Mouse (Mus musculus) CH12F3 (cell line): ENCODE data around the gene Oosp2.

Source experiments
- in situ Hi-C: fragments of 300-500 bp; cut with MboI; formaldehyde crosslinking; loops from 2 replicates; pipeline ENCODE4 v1.14.3; 2020; ENCODE audit warnings: low sequenced_read_pairs

Gene Oosp2

DNA sequence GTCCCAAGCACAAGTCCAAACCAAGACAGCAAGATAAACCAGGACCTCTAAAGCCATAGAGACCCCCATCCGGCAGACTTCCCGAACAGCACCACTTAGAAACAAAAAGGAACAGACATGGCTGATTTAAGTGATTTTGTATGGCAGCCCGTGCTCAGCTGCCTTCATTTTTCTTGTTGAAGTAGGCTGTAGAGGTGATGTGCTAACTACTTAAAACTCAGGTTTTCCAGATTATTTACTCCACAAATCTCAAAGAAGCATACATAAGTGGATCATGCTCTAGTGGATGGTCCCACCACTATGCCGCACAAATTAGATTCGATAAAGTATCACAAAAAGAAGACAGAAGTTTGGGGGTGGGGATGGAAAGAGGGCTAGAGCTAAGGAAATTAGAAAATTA lies at the start of gene Oosp2:
Gene Oosp2, minus strand, starts transcription at position 101 of the 400 bp plus-strand sequence.
- in situ Hi-C loops = no loop called here

DNA sequence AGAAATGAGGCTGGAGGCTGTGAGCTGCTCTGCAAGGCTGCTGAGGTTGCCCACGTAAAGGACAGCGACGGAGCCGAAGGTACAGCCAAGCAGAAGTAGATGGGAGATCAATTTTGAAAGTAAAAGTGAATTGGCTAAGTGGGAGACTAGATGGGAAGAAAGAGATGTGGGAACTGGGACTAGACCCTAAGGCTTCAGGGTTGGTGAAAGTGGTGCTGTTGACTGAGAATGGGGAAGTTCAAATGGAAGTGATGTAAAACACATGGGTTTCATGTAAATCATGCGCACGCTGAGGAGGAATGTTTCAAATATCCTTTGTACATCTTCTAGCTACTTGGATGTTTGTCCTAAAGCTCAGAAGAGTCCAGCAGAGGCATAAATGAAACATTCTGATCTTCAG lies 38.0 kb upstream of the Oosp2 start:
- in situ Hi-C loops = no loop called here

DNA sequence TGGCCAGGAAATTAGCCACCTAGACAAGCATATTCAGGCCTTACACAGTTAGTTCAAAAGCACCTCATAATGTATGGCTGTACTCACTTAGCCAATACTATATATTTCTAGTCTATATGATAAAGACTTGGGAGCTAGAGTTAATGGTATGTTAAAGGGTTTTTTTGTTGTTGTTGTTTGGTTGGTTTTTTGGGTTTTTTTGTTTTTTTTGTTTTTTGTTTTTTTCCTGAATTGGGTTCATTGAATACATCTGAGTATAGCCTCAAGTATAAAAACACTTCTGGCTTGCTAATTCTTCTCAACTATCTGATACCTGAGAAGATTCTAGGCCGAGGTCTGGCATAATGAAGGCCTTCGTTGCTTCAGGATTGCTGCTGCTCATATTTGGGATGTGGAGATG lies 36.4 kb upstream of the Oosp2 start, which contains the start of gene Oosp3:
Gene Oosp3, plus strand, starts transcription at position 301 of the 400 bp plus-strand sequence.
- in situ Hi-C loops = no loop called here

DNA sequence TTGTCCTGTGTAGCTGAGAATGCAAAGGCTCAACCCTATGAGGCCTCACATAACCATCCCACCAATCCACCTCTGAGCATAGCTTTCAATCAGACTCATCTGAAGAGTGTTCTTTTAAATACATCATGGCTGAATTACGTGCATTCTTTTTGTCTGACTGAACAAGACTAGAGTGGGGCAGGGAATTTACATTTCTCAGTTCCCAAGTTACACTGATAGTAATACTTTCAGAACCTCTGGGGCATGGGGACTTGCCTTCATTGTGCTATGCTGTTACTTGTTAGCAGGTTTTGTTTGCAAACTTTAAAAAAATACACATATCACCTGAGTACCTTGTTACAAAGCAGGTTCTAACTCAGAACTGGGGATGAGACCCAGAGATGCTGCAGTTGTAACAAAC lies 31.1 kb upstream of the Oosp2 start:
- in situ Hi-C loops = no loop called here

DNA sequence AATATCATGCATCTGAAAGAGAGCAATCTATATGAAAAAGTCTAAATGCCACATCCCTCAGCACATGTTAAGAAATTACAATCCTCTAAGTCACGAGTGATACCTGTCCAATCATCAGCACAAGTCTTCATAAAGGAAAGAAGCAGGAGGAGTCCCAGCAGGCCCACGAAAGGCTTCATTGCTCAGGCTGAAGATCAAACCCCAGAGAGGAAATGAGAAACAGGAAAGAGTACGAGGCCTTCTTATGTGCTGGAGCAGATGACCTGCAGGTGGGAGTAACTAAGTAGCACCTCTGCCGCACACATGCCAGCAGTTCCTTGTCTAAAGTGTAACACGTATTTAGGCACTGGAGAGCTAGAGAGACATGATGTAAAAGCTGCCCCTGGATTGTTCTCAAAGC lies 30.5 kb upstream of the Oosp2 start, which contains the start of gene Oosp1:
Gene Oosp1, minus strand, starts transcription at position 312 of the 400 bp plus-strand sequence.
- in situ Hi-C loops = no loop called here

DNA sequence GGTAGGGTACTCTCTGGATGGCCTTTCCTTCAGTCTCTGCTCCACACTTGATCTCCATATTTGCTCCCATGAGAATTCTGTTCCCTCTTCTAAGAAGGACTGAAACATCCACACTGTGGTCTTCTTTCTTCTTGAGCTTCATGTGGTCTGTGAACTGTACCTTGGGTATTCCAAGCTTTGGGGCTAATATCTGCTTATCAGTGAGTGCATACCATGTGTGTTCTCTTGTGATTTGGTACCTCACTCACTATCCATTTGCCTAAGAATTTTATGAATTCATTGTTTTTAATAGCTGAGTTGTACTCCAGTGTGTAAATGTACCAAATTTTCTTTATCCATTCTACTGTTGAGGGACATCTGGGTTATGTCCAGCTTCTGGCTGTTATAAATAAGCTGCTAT lies 1.2 kb upstream of the Oosp2 start:
- in situ Hi-C loops = no loop called here

DNA sequence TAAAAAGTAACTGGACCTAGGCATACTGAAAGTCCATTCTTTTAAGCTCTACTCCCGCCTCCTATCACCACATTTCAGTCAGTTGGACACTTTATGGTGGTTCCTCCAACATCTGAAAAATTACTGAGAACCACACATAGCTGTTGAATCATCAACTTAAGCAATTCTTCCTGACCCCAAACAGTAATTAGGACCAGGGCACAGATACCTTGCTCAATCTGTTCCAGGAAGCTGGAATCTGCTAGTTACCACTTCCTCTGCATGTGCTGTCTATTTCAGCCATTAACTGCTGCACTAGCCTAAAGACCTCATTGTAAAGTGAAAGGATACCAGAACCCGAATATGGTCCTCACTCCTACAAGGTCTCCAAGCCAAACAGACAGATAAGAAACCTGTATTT lies 1.2 kb downstream of the Oosp2 start:
- in situ Hi-C loops = no loop called here

DNA sequence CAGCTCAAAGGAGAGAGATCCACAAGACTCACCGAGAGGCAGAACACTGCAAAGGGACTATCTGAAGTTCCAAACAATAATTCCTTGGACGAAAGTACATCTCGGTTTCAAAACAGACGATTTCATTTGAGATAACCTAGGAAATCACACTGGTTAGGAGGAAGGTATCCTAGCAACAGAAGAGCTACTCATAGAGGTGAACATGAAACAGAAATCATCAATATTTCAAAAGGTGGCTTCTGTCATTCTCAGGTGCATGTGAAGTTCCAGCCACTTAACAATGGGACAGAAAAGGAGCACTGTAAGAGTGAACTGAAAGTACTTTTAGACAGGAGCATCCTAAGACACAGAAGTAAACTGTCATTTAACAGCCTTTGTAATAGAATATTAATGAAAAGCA lies 10.8 kb downstream of the Oosp2 start:
- in situ Hi-C loops = no loop called here

DNA sequence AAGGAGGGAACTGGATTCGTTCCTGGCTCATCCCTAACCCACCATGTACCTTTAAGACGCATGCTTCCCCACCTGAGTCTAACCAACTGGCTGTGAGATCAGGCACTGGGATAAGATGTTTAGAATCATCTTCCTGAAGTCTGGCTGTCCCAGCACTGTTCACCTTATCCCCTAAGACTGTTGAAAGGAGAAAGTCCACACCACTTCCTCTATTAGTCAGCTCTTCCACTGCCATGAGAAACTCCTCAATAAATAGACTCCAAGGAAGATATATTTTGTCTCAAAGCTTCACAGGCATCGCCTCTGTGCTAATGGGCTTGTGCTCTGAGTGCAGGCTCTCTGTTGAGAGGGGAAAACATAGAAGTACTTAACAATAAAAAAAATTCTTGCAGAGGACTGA lies 14.2 kb downstream of the Oosp2 start:
- in situ Hi-C loops = no loop called here

DNA sequence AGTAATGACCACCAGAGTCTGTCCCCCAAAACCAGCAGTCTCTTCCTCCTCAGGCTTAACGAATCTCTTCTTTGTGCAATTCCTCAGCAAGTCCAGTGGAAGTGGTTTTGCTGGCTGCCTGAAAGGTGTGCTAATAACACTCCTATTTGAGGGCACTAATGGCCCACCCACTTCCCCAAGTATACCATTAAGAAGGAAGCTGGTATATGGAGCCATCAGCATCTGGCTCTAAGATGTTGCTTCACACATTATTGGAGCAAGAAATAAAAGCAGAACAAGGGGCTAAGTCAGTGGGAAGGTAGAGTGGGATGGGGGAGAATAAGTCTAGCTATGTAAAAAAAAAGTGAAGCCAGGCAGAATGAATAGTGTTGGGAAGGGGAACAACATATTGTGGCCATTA lies 19.6 kb downstream of the Oosp2 start, which contains the start of gene Ms4a3:
Gene Ms4a3, minus strand, starts transcription at position 120 of the 400 bp plus-strand sequence.
- in situ Hi-C loops = no loop called here

DNA sequence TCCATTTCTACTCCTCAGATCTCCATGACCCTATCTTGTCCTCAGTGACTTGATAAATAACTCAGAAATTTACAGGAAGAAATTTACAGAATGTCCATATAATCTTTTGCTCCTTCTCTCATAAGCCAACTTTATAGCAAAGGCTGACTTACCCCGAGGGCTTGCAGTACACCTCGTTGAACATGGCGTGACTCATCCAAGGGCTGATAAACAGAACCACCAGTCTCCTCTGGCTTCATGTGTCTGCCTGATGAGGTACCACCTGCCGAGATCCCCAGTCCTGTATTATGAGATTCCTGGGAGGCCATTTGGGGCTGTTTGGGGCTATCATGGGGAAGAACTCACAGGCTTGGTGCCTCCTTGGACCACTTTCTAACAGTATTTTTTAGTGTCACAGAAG lies 21.3 kb downstream of the Oosp2 start:
- in situ Hi-C loops = no loop called here

DNA sequence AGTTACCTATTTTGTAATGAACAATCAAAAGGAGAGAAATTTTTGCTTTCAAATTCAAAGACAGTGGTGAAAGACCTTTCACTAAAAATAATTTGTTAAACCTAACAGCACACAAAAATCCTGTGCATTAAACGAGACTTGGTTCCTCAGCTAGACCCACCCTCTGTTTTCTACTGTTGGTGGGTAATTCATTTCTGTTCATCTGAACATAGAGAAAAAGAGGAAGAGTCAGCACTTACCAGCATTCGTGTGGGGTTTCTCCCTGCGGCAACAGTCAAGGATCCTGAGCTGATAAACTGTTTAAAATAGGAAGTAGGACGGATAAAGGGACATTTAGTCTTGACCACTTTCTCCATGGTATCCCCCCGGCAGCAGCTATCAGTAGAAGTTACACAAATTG lies 24.8 kb downstream of the Oosp2 start:
- in situ Hi-C loops = no loop called here

DNA sequence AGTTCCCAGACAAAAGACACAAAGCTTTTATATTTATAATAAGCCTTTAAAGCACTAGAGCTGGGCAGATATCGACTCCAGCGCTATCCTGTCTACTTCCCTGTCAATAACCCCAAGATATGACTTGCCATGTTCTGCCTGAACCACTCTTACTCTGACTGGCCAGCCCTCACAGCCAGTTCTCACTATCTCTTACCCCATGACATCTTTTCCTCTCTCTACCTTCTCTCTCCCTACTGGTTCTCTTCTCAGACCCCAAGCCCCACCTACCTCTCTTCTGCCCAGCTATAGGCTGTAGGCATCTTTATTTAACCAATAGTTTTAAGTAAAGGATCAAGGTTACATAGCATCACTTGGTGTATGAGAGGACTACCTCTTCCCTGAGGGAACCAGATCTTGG lies 26.0 kb downstream of the Oosp2 start:
- in situ Hi-C loops = no loop called here

DNA sequence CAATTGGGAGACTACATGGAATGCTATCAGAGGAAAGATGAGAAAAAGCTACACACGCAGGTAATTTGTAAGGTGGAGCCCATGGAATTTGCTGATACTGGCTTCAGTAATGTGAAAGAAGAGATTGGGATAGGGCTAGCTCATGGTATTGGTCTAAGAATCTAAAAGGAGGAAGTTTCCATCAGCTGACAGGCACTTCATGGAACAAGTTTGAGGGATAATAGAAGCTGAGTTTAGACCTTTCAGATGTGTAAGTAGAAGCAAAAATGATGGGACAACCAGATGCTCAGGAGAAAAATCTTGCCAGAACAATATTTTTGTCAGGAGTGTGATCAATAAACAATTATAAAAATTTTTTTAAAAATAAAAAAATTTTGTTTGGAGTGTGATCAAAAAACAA lies 26.6 kb downstream of the Oosp2 start:
- in situ Hi-C loops = no loop called here

DNA sequence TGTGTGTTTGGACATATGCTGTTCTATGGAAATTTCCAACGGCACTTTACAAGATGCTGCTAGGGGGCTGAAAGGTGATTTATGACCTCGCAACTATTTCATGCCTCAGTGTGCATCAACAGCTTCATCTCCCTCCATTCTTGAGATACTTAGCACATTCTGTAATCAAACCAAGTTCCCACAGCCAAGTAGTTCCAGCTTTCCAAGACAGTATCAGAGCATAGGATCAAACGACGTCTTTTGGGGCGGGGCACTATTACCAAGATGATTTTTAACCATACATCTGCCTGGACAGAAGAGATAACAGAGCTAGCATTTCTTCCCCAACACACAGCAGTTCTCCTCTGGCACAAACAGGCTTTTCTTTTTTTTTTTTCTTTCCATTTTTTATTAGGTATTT lies 35.1 kb downstream of the Oosp2 start:
- in situ Hi-C loops = no loop called here

DNA sequence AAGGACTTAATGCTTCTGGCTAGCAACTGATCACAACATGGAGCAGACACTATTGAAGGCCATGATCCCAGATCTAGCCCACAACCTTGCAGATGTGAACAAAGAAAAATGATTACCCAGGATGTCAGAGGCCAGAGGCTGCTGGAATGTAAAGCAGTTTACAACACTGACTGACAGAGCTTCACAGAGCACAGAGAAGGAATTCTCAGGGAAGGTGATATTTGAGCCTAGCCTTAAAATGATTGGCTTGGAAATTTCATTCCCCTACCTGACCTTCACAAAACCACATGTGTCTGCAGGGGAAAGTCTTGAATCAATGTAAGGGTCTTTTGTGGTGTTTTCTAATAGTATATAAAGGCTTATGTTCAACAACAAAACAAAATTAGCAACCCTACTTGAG lies 35.6 kb downstream of the Oosp2 start:
- in situ Hi-C loops = loop anchor here (25.0 kb wide), 1 partner anchor 388 kb away; no protein-coding TSS in a partner anchor

DNA sequence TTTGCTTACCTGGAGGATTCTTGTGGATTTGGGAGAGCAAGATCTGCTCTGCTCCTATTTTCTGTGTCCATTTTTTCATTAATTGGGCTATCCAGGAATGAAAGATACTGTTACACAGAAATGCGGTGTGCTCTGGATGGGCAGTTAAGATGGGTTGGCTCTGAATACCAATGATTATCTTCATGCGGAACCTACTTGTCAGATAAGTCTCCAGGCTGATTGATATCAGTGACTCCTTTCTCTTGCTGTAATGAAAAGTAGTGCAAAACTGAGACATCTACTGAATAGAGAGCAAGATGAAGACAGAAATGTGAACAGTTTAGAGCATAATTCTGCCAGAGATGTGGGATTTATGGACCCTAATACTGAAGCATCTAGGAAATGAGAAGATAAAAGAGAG lies 36.8 kb downstream of the Oosp2 start, which contains the start of gene Ms4a2:
Gene Ms4a2, minus strand, starts transcription at position 169 of the 400 bp plus-strand sequence.
- in situ Hi-C loops = loop anchor here (25.0 kb wide), 1 partner anchor 389 kb away; no protein-coding TSS in a partner anchor

DNA sequence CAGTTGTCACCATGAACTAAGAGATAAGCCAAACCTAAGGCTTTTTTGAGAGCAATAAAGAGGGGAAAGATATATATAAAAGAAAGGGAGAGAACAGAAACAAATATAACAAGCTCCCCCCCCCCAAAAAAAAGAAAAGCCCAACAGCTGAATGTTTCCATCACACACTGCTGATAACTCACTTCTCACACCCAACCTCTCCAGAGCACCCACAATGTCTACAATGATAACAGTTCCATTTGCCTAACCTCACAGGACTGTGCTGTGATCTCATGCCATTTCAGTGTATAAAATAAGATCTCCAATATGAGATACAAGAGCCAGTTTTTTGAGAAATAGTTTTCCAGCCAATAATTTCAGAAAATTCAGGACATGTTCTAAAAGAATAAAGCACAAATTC lies 42.4 kb downstream of the Oosp2 start:
- in situ Hi-C loops = loop anchor here (25.0 kb wide), 1 partner anchor 394 kb away; no protein-coding TSS in a partner anchor

DNA sequence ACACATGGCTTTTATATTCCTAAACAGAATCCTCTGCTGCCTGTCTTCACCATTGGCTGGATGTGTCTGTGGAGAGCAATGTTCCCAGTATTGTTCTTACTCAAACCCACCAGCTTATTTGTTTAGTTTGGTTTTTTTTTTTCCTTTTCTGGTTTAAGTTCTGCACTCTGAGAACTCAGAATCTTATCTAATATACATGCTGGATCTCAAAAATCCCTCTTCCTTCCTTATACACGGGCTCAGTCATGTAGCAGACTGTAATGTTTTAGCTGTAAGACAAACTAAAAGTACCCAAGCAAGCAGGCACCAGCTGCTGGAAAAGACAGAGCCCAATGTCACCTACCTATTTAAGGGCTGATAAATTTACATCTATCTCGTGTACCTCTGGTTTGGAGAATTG lies 45.6 kb downstream of the Oosp2 start:
- in situ Hi-C loops = loop anchor here (25.0 kb wide), 1 partner anchor 397 kb away; no protein-coding TSS in a partner anchor

DNA sequence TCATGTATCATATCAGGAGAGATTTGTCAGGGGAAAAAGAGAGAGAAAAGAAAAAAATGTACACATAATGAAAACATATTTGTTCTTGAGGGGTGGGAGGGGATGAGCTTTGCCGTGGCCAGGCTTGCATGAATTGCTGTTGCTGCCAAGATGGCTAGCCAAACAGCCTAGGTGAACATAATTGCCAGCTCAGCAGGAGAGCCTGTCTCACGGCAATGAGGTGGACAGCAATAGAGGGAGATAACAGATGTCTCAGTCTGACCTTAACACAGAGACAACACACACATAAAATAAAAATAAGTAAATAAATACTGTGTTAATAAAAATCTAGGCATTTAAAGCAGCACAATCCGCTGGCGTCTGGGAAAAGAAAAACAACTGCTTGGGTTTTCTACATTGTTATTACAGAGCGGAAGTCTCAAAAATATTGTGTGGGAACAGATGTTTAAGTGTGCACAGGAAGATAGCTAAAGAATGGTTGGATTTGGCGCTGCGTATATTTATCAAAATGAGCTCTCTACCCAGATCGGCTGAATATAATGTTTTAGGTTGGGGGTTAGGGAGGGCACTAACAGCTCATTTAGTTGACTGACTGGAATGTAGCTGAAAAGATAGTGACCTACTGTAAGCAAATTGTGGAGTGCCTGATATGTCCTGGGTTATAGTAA lies 46.4 kb downstream of the Oosp2 start:
- in situ Hi-C loops = loop anchor here (25.0 kb wide), 1 partner anchor 398 kb away; no protein-coding TSS in a partner anchor

DNA sequence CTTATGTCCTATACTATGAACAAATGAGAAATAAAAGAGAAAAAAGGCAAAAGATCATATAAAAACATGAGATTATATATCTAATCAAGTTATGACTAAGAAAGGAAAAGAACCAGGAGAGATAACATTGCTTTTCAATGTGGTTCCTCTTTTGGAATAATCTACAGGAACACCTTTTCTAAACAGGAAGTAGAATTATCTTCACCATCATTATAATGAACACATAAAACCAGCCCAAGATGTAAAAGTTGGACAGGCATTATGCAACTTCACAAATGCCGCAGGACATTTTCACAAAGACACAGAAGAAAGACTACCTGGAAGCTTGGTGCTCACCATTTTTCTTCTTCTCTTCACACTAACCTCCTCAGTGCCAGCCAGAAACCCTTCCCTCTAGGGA lies 47.3 kb downstream of the Oosp2 start:
- in situ Hi-C loops = loop anchor here (25.0 kb wide), 1 partner anchor 399 kb away; no protein-coding TSS in a partner anchor

DNA sequence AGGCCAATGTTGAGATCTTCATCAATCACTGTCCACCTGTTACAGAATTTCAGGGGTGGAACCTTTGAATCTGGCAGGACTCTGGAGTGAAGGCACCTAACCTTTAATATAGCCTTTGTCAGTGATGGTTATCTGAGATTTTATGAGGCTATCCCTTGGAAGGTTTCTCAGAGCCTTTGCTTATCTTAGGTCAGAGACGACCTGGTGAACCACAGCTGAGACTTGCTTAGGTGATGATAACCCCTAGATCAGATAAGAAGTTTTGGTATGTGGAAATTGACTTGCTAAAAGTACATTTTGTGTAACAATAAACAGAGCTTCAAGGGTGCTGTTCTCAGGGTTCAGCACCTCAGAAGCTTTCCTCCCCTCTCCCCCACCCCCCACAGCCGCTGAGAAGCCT lies 48.1 kb downstream of the Oosp2 start:
- in situ Hi-C loops = loop anchor here (25.0 kb wide), 1 partner anchor 400 kb away; no protein-coding TSS in a partner anchor
